Mouse (Mus musculus): ENCODE data around the gene Gpr155. TPM values are rescaled to one million over a fixed set of nuclear protein-coding genes. Genes with fewer than 3 reads are reported as not detected.

Gene Gpr155
- polyA plus RNA-seq, 1 experiment from 2014 or later, result 9.4 TPM

- no peak for TF ChIP-seq CTCF (IDR thresholded peaks at IDR 0.05; ENCODE audit: low read depth)
- H3K36me3 ChIP-seq (ENCODE audit: insufficient read depth, low read length), result no peaks in the 10 kb centered on the region
- no peak overlapping the region for H3K4me3 ChIP-seq (replicated peaks; ENCODE audit: low read depth, low read length)
- no peak overlapping the region for H3K27ac ChIP-seq
- WGBS, result 88% methylated on average over 7 of the region's 7 CpGs
- H3K9ac ChIP-seq (ENCODE audit: low read depth, low read length), result no peak overlapping the region
- H3K27me3 ChIP-seq (ENCODE audit: insufficient read depth, low read length), result no peaks in the 10 kb centered on the region
- ATAC-seq (replicated peaks; ENCODE audit: low FRiP score, low read depth) (no peak), DNase-seq (ENCODE audit: low spot score) (no peak)
- H3K9me3 ChIP-seq (replicated peaks; ENCODE audit: low read length), result no peaks in the 10 kb centered on the region
- H3K4me1 ChIP-seq (replicated peaks; ENCODE audit: insufficient read depth, low read length), result no peaks in the 10 kb centered on the region
- no peak overlapping the region for H3K4me2 ChIP-seq (ENCODE audit: low read length)
Measured at GRCm38 (mm10) chr2:73419730-73420129, 33.4 kb upstream of the Gpr155 start.

- H3K36me3 ChIP-seq (ENCODE audit: insufficient read depth, low read length), result no peaks in the 10 kb centered on the region
- no peaks in the 10 kb centered on the region for H3K27me3 ChIP-seq (ENCODE audit: insufficient read depth, low read length)
- no peak for ATAC-seq (replicated peaks; ENCODE audit: low FRiP score, low read depth)
- WGBS, result 35% methylated on average over 4 of the region's 4 CpGs
- peak; percentile 65 for TF ChIP-seq CTCF (IDR thresholded peaks at IDR 0.05; ENCODE audit: low read depth)
- H3K4me2 ChIP-seq (ENCODE audit: low read length), result no peak overlapping the region
- DNase-seq (ENCODE audit: low spot score), result peak; percentile 29
- no peak overlapping the region for H3K4me3 ChIP-seq (replicated peaks; ENCODE audit: low read depth, low read length)
- H3K9ac ChIP-seq (ENCODE audit: low read depth, low read length), result no peak overlapping the region
- no peaks in the 10 kb centered on the region for H3K9me3 ChIP-seq (replicated peaks; ENCODE audit: low read length)
- H3K4me1 ChIP-seq (replicated peaks; ENCODE audit: insufficient read depth, low read length), result no peaks in the 10 kb centered on the region
- no peak overlapping the region for H3K27ac ChIP-seq
Measured at GRCm38 (mm10) chr2:73419285-73419684, 32.9 kb upstream of the Gpr155 start.

- no peaks in the 10 kb centered on the region for H3K36me3 ChIP-seq (ENCODE audit: insufficient read depth, low read length)
- no peaks in the 10 kb centered on the region for H3K4me1 ChIP-seq (replicated peaks; ENCODE audit: insufficient read depth, low read length)
- TF ChIP-seq CTCF (IDR thresholded peaks at IDR 0.05; ENCODE audit: low read depth), result no peak
- DNase-seq (ENCODE audit: low spot score) (no peak), ATAC-seq (replicated peaks; ENCODE audit: low FRiP score, low read depth) (no peak)
- 37% methylated on average over 5 of the region's 5 CpGs for WGBS
- no peaks in the 10 kb centered on the region for H3K9me3 ChIP-seq (replicated peaks; ENCODE audit: low read length)
- H3K9ac ChIP-seq (ENCODE audit: low read depth, low read length), result no peak overlapping the region
- H3K27me3 ChIP-seq (ENCODE audit: insufficient read depth, low read length), result no peaks in the 10 kb centered on the region
- no peak overlapping the region for H3K27ac ChIP-seq
- no peak overlapping the region for H3K4me3 ChIP-seq (replicated peaks; ENCODE audit: low read depth, low read length)
- H3K4me2 ChIP-seq (ENCODE audit: low read length), result no peak overlapping the region
Measured at GRCm38 (mm10) chr2:73415892-73416291, 29.5 kb upstream of the Gpr155 start.

GRCm38 (mm10) chr2:73410076-73410475, 23.7 kb upstream of the Gpr155 start:
- no peak for TF ChIP-seq CTCF (IDR thresholded peaks at IDR 0.05; ENCODE audit: low read depth)
- WGBS, result 93% methylated on average over 8 of the region's 8 CpGs
- no peak overlapping the region for H3K4me3 ChIP-seq (replicated peaks; ENCODE audit: low read depth, low read length)
- H3K27me3 ChIP-seq (ENCODE audit: insufficient read depth, low read length), result no peaks in the 10 kb centered on the region
- H3K36me3 ChIP-seq (ENCODE audit: insufficient read depth, low read length), result no peaks in the 10 kb centered on the region
- no peak overlapping the region for H3K4me2 ChIP-seq (ENCODE audit: low read length)
- ATAC-seq (replicated peaks; ENCODE audit: low FRiP score, low read depth), result no peak
- H3K4me1 ChIP-seq (replicated peaks; ENCODE audit: insufficient read depth, low read length), result no peaks in the 10 kb centered on the region
- H3K9ac ChIP-seq (ENCODE audit: low read depth, low read length), result no peak overlapping the region
- no peaks in the 10 kb centered on the region for H3K9me3 ChIP-seq (replicated peaks; ENCODE audit: low read length)
- no peak for DNase-seq (ENCODE audit: low spot score)
- no peak overlapping the region for H3K27ac ChIP-seq

GRCm38 (mm10) chr2:73407662-73408061, 21.3 kb upstream of the Gpr155 start:
- no peak for ATAC-seq (replicated peaks; ENCODE audit: low FRiP score, low read depth)
- Histone ChIP-seq H3K27ac (no peak overlapping the region), H3K36me3 (ENCODE audit: insufficient read depth, low read length) (no peaks in the 10 kb centered on the region), H3K4me1 (replicated peaks; ENCODE audit: insufficient read depth, low read length) (no peaks in the 10 kb centered on the region), H3K4me2 (ENCODE audit: low read length) (no peak overlapping the region), H3K9me3 (replicated peaks; ENCODE audit: low read length) (no peaks in the 10 kb centered on the region), H3K4me3 (replicated peaks; ENCODE audit: low read depth, low read length) (no peak overlapping the region), H3K27me3 (ENCODE audit: insufficient read depth, low read length) (no peaks in the 10 kb centered on the region), H3K9ac (ENCODE audit: low read depth, low read length) (no peak overlapping the region)
- no peak for DNase-seq (ENCODE audit: low spot score)
- 68% methylated on average over 4 of the region's 4 CpGs for WGBS
- TF ChIP-seq CTCF (IDR thresholded peaks at IDR 0.05; ENCODE audit: low read depth), result no peak

GRCm38 (mm10) chr2:73406336-73406915, 20.1 kb upstream of the Gpr155 start:
- WGBS, result 85% methylated on average over 9 of the region's 9 CpGs
- H3K4me1 ChIP-seq (replicated peaks; ENCODE audit: insufficient read depth, low read length), result no peaks in the 10 kb centered on the region
- H3K36me3 ChIP-seq (ENCODE audit: insufficient read depth, low read length), result no peaks in the 10 kb centered on the region
- DNase-seq (ENCODE audit: low spot score) (no peak), ATAC-seq (replicated peaks; ENCODE audit: low FRiP score, low read depth) (no peak)
- no peaks in the 10 kb centered on the region for H3K9me3 ChIP-seq (replicated peaks; ENCODE audit: low read length)
- H3K4me3 ChIP-seq (replicated peaks; ENCODE audit: low read depth, low read length), result no peak overlapping the region
- no peak overlapping the region for H3K27ac ChIP-seq
- no peak for TF ChIP-seq CTCF (IDR thresholded peaks at IDR 0.05; ENCODE audit: low read depth)
- H3K4me2 ChIP-seq (ENCODE audit: low read length), result no peak overlapping the region
- no peak overlapping the region for H3K9ac ChIP-seq (ENCODE audit: low read depth, low read length)
- H3K27me3 ChIP-seq (ENCODE audit: insufficient read depth, low read length), result no peaks in the 10 kb centered on the region

- H3K9ac ChIP-seq (ENCODE audit: low read depth, low read length), result no peak overlapping the region
- no peaks in the 10 kb centered on the region for H3K9me3 ChIP-seq (replicated peaks; ENCODE audit: low read length)
- DNase-seq (ENCODE audit: low spot score), result no peak
- TF ChIP-seq CTCF (IDR thresholded peaks at IDR 0.05; ENCODE audit: low read depth), result no peak
- H3K4me3 ChIP-seq (replicated peaks; ENCODE audit: low read depth, low read length), result no peak overlapping the region
- ATAC-seq (replicated peaks; ENCODE audit: low FRiP score, low read depth), result no peak
- no peak overlapping the region for H3K27ac ChIP-seq
- no peaks in the 10 kb centered on the region for H3K27me3 ChIP-seq (ENCODE audit: insufficient read depth, low read length)
- H3K36me3 ChIP-seq (ENCODE audit: insufficient read depth, low read length), result no peaks in the 10 kb centered on the region
- no peak overlapping the region for H3K4me2 ChIP-seq (ENCODE audit: low read length)
- 90% methylated on average over 7 of the region's 7 CpGs for WGBS
- H3K4me1 ChIP-seq (replicated peaks; ENCODE audit: insufficient read depth, low read length), result no peaks in the 10 kb centered on the region
Measured at GRCm38 (mm10) chr2:73404980-73405379, 18.6 kb upstream of the Gpr155 start.
